Mouse (Mus musculus): ENCODE results near the gene Trim7. TPM values are rescaled to one million over a fixed set of nuclear protein-coding genes. Genes with fewer than 3 reads are reported as not detected.

Trim7 gene
- total and polyA plus RNA-seq, 3 experiments, result 18.2 to 27.9 (median 18.4) TPM

DNA sequence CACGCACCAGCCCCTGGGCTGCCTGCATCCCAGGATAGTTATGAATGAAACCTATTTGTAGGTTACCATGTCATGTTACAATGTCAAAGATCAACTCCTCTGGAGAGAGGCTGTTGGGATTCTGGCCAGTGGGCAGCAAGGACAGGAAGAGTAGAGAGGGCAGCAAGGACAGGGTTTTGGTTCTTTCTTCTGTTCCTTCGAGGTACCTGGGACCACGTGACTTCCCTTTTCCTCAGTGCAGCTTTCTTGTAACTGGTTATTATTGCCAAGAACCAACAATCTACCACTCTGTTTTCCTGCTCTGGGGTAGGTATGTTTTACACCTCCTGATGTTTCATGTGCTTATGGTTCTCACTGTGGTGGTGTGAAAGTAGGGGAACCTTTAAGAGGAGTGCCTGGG is 37.9 kb downstream of the Trim7 start:
- Histone ChIP-seq H3K9ac (ENCODE audit: low read depth, low read length) (no peak overlapping the region), H3K4me1 (ENCODE audit: control insufficient read depth, insufficient read depth, low read length) (no peaks in the 10 kb centered on the region; the same call in 1 of the 2 replicates), H3K4me3 (no peak overlapping the region), H3K27ac (no peak overlapping the region), H3K79me2 (replicated peaks; ENCODE audit: control insufficient read depth, insufficient read depth, low read length) (0 out of 2 replicates have a peak, but pooled peaks cover 2% of the 10 kb centered on the region), H3K27me3 (ENCODE audit: control insufficient read depth, insufficient read depth, low read length) (no peaks in the 10 kb centered on the region), H3K36me3 (ENCODE audit: control insufficient read depth, insufficient read depth, low read length) (peaks cover 16% of the 10 kb centered on the region)
- DNase-seq, result no peak
- WGBS, result 82% methylated on average over 3 of the region's 3 CpGs
- no peak for TF ChIP-seq POLR2A (IDR thresholded peaks at IDR 0.05; ENCODE audit: insufficient read depth, low read depth, low read length)
- no peak for TF ChIP-seq CTCF (IDR thresholded peaks at IDR 0.05)
- TF ChIP-seq EP300 (IDR thresholded peaks at IDR 0.05; ENCODE audit: insufficient read depth, low read depth, low read length), result no peak
- intact Hi-C loops (cut with DNase I), result no loop called here

- no peak for DNase-seq
- TF ChIP-seq POLR2A (IDR thresholded peaks at IDR 0.05; ENCODE audit: insufficient read depth, low read depth, low read length) (no peak), CTCF (IDR thresholded peaks at IDR 0.05) (no peak), EP300 (IDR thresholded peaks at IDR 0.05; ENCODE audit: insufficient read depth, low read depth, low read length) (no peak)
- Histone ChIP-seq H3K4me1 (ENCODE audit: control insufficient read depth, insufficient read depth, low read length) (peaks cover 1% of the 10 kb centered on the region; the same call in 1 of the 2 replicates), H3K79me2 (replicated peaks; ENCODE audit: control insufficient read depth, insufficient read depth, low read length) (peaks cover 4% of the 10 kb centered on the region), H3K27ac (no peak overlapping the region), H3K4me3 (no peak overlapping the region), H3K27me3 (ENCODE audit: control insufficient read depth, insufficient read depth, low read length) (no peaks in the 10 kb centered on the region), H3K36me3 (ENCODE audit: control insufficient read depth, insufficient read depth, low read length) (peaks cover 18% of the 10 kb centered on the region), H3K9ac (ENCODE audit: low read depth, low read length) (no peak overlapping the region)
- 96% methylated on average over 9 of the region's 9 CpGs for WGBS
- intact Hi-C loops (cut with DNase I), result no loop called here
Measured at GRCm38 (mm10) chr11:48866481-48866880, 40.5 kb downstream of the Trim7 start.

GRCm38 (mm10) chr11:48869380-48870110 is 43.6 kb downstream of the Trim7 start:
- intact Hi-C loops (cut with DNase I), result loop anchor here (2.0 to 10.0 kb wide), 7 partner anchors 13 to 665 kb away; partner anchors contain the start of genes Btnl9 and Zfp62
- H3K79me2 ChIP-seq (replicated peaks; ENCODE audit: control insufficient read depth, insufficient read depth, low read length), result peaks cover 4% of the 10 kb centered on the region
- TF ChIP-seq EP300 (IDR thresholded peaks at IDR 0.05; ENCODE audit: insufficient read depth, low read depth, low read length), result no peak
- TF ChIP-seq POLR2A (IDR thresholded peaks at IDR 0.05; ENCODE audit: insufficient read depth, low read depth, low read length), result no peak
- TF ChIP-seq CTCF (IDR thresholded peaks at IDR 0.05), result no peak
- peaks cover 6% of the 10 kb centered on the region for H3K4me1 ChIP-seq (ENCODE audit: control insufficient read depth, insufficient read depth, low read length)
- peaks cover 29% of the 10 kb centered on the region for H3K36me3 ChIP-seq (ENCODE audit: control insufficient read depth, insufficient read depth, low read length)
- WGBS, result 25% methylated on average over 7 of the region's 7 CpGs
- H3K4me3 ChIP-seq, result peak overlapping the region; percentile 77
- peak in 1 of 2 experiments; percentile 35 for DNase-seq
- H3K27ac ChIP-seq, result peak overlapping the region; percentile 96
- H3K27me3 ChIP-seq (ENCODE audit: control insufficient read depth, insufficient read depth, low read length), result no peaks in the 10 kb centered on the region
- peak overlapping the region; percentile 79 for H3K9ac ChIP-seq (ENCODE audit: low read depth, low read length)

- 7% methylated on average over 7 of the region's 7 CpGs for WGBS
- peak overlapping the region; percentile 84 for H3K9ac ChIP-seq (ENCODE audit: low read depth, low read length)
- intact Hi-C loops (cut with DNase I), result loop anchor here (2.0 to 10.0 kb wide), 7 partner anchors 14 to 664 kb away; partner anchors contain the start of genes Btnl9 and Zfp62
- TF ChIP-seq CTCF (IDR thresholded peaks at IDR 0.05) (no peak), POLR2A (IDR thresholded peaks at IDR 0.05; ENCODE audit: insufficient read depth, low read depth, low read length) (no peak), EP300 (IDR thresholded peaks at IDR 0.05; ENCODE audit: insufficient read depth, low read depth, low read length) (no peak)
- H3K4me3 ChIP-seq, result peak overlapping the region; percentile 77
- peaks cover 22% of the 10 kb centered on the region for H3K36me3 ChIP-seq (ENCODE audit: control insufficient read depth, insufficient read depth, low read length)
- H3K4me1 ChIP-seq (ENCODE audit: control insufficient read depth, insufficient read depth, low read length), result peaks cover 6% of the 10 kb centered on the region
- peaks cover 4% of the 10 kb centered on the region for H3K79me2 ChIP-seq (replicated peaks; ENCODE audit: control insufficient read depth, insufficient read depth, low read length)
- H3K27me3 ChIP-seq (ENCODE audit: control insufficient read depth, insufficient read depth, low read length), result no peaks in the 10 kb centered on the region
- H3K27ac ChIP-seq, result peak overlapping the region; percentile 96
- no peak for DNase-seq
Measured at GRCm38 (mm10) chr11:48870781-48871180, 44.8 kb downstream of the Trim7 start.

GRCm38 (mm10) chr11:48871201-48871772 is 45.3 kb downstream of the Trim7 start, which contains the start of gene Irgm1:
TSS of gene Irgm1 (minus strand) at chr11:48871683.
- peak within 1 kb of the TSS; percentile 96 for H3K27ac ChIP-seq
- H3K36me3 ChIP-seq (ENCODE audit: control insufficient read depth, insufficient read depth, low read length), result peaks cover 18% of the 10 kb centered on the region
- H3K4me1 ChIP-seq (ENCODE audit: control insufficient read depth, insufficient read depth, low read length), result peaks cover 6% of the 10 kb centered on the region
- WGBS, result under 1% methylated on average over 19 of the region's 19 CpGs
- peak; percentile 78 to 85 for DNase-seq
- peaks cover 4% of the 10 kb centered on the region for H3K79me2 ChIP-seq (replicated peaks; ENCODE audit: control insufficient read depth, insufficient read depth, low read length)
- H3K27me3 ChIP-seq (ENCODE audit: control insufficient read depth, insufficient read depth, low read length), result no peaks in the 10 kb centered on the region
- H3K9ac ChIP-seq (ENCODE audit: low read depth, low read length), result peak within 1 kb of the TSS; percentile 84
- peak within 1 kb of the TSS; percentile 77 for H3K4me3 ChIP-seq
- intact Hi-C loops (cut with DNase I), result loop anchor here (2.0 to 10.0 kb wide), 7 partner anchors 14 to 664 kb away; partner anchors contain the start of genes Btnl9 and Zfp62
- TF ChIP-seq POLR2A (IDR thresholded peaks at IDR 0.05; ENCODE audit: insufficient read depth, low read depth, low read length) (peak; percentile 76; the same call in 1 of the 2 replicates), EP300 (IDR thresholded peaks at IDR 0.05; ENCODE audit: insufficient read depth, low read depth, low read length) (0 out of 2 replicates have a peak, but pooled peaks have one; percentile 24), CTCF (IDR thresholded peaks at IDR 0.05) (peak; percentile 38)

All from heart, adult 2 months (tissue).